Mouse (Mus musculus): Measurements from ENCODE around the gene Bdh1. TPM values are rescaled to one million over a fixed set of nuclear protein-coding genes. Genes with fewer than 3 reads are reported as not detected.

Gene Bdh1
- total RNA-seq, 4 experiments from 2014 or later, result 234 to 417 (median 264) TPM

- DNase-seq (ENCODE audit: low spot score), result no peak
Measured at GRCm38 (mm10) chr16:31500532-31500931, 78.5 kb downstream of the Bdh1 start.

GRCm38 (mm10) chr16:31500969-31501750 lies 79.1 kb downstream of the Bdh1 start:
- DNase-seq (ENCODE audit: low spot score), result no peak

GRCm38 (mm10) chr16:31501751-31502365 lies 79.8 kb downstream of the Bdh1 start:
- DNase-seq (ENCODE audit: low spot score), result no peak

- peak; percentile 21 for DNase-seq (ENCODE audit: low spot score)
Measured at GRCm38 (mm10) chr16:31506665-31507456, 84.8 kb downstream of the Bdh1 start.

GRCm38 (mm10) chr16:31507457-31507755 lies 85.3 kb downstream of the Bdh1 start:
- DNase-seq (ENCODE audit: low spot score), result no peak

GRCm38 (mm10) chr16:31507794-31508526 lies 85.9 kb downstream of the Bdh1 start:
- DNase-seq (ENCODE audit: low spot score), result no peak

Other genes with a start within 250 kb of the Bdh1 start
- 10 to 100 TPM; 16.8 to 18.6 (median 17.4) TPM for gene Acap2, start 221.0 kb upstream of the Bdh1 start, total RNA-seq (2022)
- 10 to 100 TPM; 74.1 to 92.4 (median 77.5) TPM for gene Ppp1r2, start 147.0 kb upstream of the Bdh1 start, total RNA-seq (2022)
- gene Apod, start 107.5 kb upstream of the Bdh1 start, total RNA-seq (2022), result 1 to 10 TPM; 3.6 to 6.1 (median 4.9) TPM
- gene Dlg1, start 241.2 kb downstream of the Bdh1 start, total RNA-seq (2022), result 10 to 100 TPM; 57.3 to 66.3 (median 58.5) TPM

All from heart, adult 8-10 months (tissue).